Mouse (Mus musculus): Measurements from ENCODE around the gene Plxnb1.

Plxnb1 gene

GRCm38 (mm10) chr9:109102541-109102940 lies 7.4 kb downstream of the Plxnb1 start:
- DNase-seq (ENCODE audit: low read depth, low spot score) = no peak

- DNase-seq (ENCODE audit: low read depth, low spot score) = no peak
Observed at GRCm38 (mm10) chr9:109103250-109103649, 8.1 kb downstream of the Plxnb1 start.

- DNase-seq (ENCODE audit: low read depth, low spot score) = no peak
Observed at GRCm38 (mm10) chr9:109104083-109104482, 8.9 kb downstream of the Plxnb1 start.

DNA sequence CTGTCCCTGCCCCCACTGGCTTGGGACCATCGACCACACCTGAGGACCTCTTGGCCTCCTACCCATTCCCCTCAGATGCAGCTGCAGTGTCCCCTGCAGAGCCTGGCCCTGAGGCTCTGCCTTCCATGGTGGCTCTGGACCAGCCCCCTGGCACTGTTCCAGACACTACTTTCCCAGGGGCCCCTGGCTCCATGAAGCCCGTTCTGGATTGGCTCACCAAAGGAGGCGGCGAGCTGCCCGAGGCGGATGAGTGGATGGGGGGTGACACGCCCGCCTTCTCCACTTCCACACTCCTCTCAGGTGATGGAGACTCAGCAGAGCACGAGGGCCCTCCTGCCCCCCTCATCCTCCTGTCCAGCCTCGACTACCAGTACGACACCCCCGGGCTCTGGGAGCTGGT lies 9.8 kb downstream of the Plxnb1 start:
- DNase-seq (ENCODE audit: low read depth, low spot score) = no peak

DNA sequence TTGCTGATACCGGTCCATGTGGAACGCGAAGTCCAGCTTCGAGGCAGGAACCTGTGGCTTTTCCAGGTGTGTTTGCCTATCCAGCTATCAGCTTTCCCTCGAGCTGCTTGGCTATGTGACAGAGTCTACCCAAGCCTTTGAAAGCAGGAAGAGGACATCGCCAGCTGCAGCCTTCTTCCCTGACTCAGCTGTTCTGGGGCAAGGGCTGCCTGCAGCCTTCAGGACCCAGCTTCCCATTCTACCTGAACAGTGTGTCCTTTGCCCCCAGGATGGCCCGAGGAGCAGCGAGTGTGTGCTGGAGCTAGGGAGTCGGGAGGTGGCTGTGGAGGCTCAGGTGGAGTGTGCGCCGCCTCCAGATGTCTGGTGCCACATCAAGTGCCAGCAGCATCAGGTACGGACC lies 10.5 kb downstream of the Plxnb1 start:
- no peak for DNase-seq (ENCODE audit: low read depth, low spot score)

GRCm38 (mm10) chr9:109107341-109107740 lies 12.2 kb downstream of the Plxnb1 start:
- no peak for DNase-seq (ENCODE audit: low read depth, low spot score)

GRCm38 (mm10) chr9:109110240-109110639 lies 15.1 kb downstream of the Plxnb1 start:
- DNase-seq (ENCODE audit: low read depth, low spot score) = no peak

- DNase-seq (ENCODE audit: low read depth, low spot score) = no peak
Observed at GRCm38 (mm10) chr9:109111101-109111500, 15.9 kb downstream of the Plxnb1 start.

GRCm38 (mm10) chr9:109111591-109111990 lies 16.4 kb downstream of the Plxnb1 start:
- no peak for DNase-seq (ENCODE audit: low read depth, low spot score)

DNA sequence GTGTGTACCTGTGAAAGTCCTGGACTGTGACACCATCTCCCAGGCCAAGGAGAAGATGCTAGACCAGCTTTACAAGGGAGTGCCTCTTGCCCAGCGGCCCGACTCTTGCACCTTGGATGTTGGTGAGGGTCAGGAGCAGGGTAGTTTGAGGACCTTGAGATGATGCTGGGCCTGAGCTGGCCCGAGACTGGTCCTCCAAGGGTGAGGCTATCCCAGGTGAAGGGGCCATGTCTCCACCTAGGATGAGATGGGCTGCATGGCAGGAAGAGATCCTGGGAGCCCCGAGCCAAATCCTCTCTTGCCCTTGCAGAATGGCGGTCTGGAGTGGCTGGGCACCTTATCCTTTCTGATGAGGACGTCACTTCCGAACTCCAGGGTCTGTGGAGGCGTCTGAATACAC lies 18.1 kb downstream of the Plxnb1 start:
- no peak for DNase-seq (ENCODE audit: low read depth, low spot score)

GRCm38 (mm10) chr9:109114276-109114675 lies 19.1 kb downstream of the Plxnb1 start:
- DNase-seq (ENCODE audit: low read depth, low spot score) = no peak

DNA sequence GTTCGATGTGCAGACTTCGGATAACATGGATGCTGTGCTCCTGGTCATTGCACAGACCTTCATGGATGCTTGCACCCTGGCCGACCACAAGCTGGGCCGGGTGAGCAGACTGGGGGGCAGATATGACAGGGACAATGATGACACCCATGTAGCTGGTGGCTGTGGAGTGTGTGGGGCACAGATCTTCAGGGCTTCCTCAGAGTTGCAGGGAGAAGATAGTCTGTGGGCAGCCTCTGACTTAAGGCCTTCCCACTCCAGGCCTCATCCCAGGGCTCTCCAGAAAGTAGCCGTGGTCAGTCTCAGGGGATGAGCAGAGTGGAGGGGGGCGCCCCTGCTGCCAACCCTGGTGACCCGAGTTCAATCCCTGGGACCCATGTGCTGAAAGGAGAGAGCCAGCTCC lies 19.7 kb downstream of the Plxnb1 start:
- no peak for DNase-seq (ENCODE audit: low read depth, low spot score)

DNA sequence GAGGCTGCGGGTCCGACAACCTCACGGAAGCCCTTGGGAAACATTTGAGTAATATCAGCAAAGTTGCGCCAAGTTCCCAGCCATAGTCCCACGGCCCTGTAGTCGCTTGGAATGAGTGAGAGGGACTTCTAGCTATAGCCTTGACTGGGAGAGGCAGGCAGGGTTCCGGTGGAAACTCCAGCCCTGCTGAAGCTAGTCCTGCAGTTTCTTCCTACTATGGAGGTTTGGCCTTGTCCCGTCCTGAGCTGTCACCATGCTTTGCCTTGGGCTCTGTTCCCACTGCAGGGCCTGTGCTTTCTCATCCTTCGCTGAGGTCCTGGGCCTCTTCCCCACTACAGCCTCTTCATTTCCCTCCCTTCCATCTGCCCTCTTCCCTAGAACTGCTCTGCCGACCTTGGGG lies 21.0 kb downstream of the Plxnb1 start:
- DNase-seq (ENCODE audit: low read depth, low spot score) = no peak

GRCm38 (mm10) chr9:109118106-109118505 lies 22.9 kb downstream of the Plxnb1 start:
- no peak for DNase-seq (ENCODE audit: low read depth, low spot score)

DNA sequence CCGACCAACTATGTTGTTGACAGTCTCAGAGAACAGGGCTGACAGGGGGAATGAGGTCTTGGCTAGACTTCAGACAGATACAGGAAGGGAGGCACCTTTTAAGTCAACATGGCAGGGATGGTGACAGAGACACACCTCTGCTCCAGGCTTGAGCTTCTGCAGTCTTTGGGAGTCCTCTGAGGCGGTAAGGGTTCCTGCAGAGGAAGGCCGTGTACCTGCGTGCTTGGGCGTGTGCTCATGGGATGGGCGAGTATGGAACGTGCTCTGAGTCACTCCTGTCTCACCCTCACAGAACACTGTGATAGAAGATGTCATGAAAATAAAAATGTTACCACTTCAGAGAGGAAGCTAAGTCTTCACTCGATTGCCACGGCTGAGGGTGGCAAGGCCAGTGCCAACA lies 24.4 kb downstream of the Plxnb1 start:
- DNase-seq (ENCODE audit: low read depth, low spot score) = no peak

DNA sequence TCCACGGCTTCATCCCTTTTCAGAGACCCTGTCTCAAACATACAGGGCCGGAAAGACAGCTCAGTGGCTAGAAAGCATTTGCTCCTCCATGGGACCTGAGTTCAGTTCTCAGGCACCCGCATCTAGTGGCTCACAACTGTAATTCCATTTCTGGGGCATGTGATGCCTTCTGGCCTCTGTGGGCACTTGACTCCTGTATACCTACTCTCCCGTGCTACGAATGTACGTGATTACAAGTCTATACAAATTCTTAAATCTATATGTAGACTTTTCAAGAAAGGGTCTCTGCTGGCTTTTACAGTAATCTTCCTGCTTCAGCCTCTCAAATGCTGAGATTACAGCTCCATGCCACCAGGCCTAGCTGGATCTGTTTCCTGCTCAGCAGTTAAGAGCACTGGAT lies 25.8 kb downstream of the Plxnb1 start:
- DNase-seq (ENCODE audit: low read depth, low spot score) = no peak

DNA sequence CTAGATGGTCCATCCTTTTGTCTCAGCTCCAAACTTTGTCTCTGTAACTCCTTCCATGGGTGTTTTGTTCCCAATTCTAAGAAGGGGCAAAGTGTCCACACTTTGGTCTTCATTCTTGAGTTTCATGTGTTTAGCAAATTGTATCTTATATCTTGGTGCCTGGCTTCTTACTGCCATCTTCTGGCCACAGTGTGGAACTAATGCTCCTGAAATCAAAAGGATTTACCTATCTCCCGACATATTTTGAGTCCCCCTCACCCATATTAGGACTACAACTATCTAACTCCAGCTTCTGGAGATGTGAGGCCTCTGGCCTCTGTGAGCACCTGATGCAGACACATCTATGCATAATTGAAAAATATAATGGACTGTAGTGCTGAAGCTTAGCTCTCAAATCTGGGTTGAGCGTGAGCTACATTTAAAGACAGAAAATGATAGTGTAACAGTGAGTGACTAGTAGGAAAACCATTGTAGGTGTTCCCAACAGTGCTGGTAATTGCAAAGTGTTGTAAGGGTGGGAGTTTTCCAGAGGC lies 27.4 kb downstream of the Plxnb1 start:
- peak; percentile 65 for DNase-seq (ENCODE audit: low read depth, low spot score)

DNA sequence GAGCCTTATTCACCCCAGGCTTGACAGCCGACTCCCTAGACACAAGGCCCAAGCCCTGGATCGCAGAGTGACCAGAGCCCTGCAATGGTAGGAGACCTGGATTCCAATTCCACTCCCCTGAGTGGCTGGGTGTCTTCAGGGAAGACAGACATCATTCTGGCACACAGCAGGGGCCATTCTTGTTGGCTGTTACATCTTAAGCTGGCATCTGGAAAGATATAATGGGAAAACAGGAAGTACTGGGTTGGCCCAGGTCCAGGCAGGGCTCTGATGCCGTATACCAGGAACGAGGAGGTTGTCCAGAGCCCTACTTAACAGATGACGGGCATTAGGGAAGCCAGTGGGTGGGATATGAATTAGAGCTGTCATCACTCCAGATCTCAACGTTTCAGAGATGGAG lies 28.1 kb downstream of the Plxnb1 start:
- DNase-seq (ENCODE audit: low read depth, low spot score) = no peak

GRCm38 (mm10) chr9:109124164-109124563 lies 29.0 kb downstream of the Plxnb1 start:
- no peak for DNase-seq (ENCODE audit: low read depth, low spot score)

DNA sequence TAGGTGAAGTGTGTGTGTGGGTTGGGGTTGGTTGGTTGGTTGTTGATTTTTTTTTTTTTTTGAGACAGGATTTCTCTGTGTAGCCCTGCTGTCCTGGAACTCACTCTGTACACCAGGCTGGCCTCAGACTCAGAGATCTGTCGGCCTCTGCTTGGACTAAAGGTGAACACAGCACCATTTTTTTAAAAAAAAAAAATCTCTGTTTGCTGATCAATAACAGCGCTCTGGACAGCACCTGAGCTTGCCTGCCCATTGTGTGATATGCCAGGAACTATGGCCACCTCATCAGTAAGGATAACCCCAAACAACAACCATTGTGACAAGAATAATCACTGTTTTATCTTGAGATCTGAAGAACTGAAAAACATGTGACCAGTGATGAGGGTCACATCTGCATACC lies 29.9 kb downstream of the Plxnb1 start:
- DNase-seq (ENCODE audit: low read depth, low spot score) = no peak

DNA sequence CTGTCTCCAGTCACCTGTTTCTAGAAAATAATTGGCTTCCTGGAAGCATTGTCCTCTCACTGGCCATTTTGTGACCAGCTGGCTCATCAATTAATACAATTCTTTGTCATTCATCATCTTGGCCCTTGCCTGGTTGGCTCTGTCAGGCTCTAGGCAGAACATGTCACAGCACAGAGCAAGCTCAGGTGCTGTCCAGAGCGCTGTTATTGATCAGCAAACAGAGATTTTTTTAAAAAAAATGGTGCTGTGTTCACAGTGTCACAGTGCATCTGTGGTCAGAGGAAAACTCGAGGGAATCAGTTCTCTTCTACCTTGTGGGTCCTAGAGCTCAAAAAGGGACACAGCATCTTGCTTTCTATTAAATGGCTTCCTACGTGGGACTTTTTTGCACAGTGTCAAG lies 30.3 kb downstream of the Plxnb1 start:
- no peak for DNase-seq (ENCODE audit: low read depth, low spot score)

GRCm38 (mm10) chr9:109127076-109127475 lies 31.9 kb downstream of the Plxnb1 start:
- DNase-seq (ENCODE audit: low read depth, low spot score) = no peak

- no peak for DNase-seq (ENCODE audit: low read depth, low spot score)
Observed at GRCm38 (mm10) chr9:109128211-109128610, 33.0 kb downstream of the Plxnb1 start.

DNA sequence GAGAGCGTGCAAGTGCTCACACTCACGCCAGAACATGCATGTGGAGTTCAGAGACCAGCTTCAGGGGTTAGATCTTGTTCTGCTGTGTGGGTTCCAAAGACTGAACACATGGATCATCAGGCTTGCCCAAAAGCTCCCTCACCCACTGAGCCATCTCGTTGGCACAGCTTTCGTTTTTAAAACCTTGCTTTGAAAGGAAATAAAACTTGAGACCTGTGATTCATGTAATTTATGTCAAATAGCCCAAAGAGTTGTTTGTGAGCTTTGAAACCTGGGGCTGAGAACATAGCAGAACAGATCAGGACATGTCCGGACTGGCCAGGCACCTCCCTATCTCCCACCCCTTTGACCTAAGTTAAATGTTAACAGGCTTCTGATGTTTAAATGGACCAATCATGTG lies 34.9 kb downstream of the Plxnb1 start:
- DNase-seq (ENCODE audit: low read depth, low spot score) = no peak
